Mouse (Mus musculus) kidney, embryonic 16.5 days (tissue): ENCODE results near the gene Sufu. TPM values are rescaled to one million over a fixed set of nuclear protein-coding genes. Genes with fewer than 3 reads are reported as not detected.

Experiments used
- polyA plus RNA-seq: library from polyadenylated mRNA; unstranded; fragments of >200 nt; fragmentation: Nextera tagmentation; extraction: Ambion mirVana; gene quantifications from 2 replicates; pipeline ENCODE4 v1.2.1, GENCODE M21; 2015

Gene Sufu
- polyA plus RNA-seq, 1 experiment from 2014 or later = 50.7 TPM

Other genes with a start within 250 kb of the Sufu start
- gene Pitx3, start 248.6 kb upstream of the Sufu start, polyA plus RNA-seq = 0.26 TPM in 1 of 2 replicates, not detected in the other
- gene Gbf1, start 244.4 kb upstream of the Sufu start, polyA plus RNA-seq = 40.5 and 43.0 TPM in 2 replicates
- gene Nfkb2, start 92.6 kb upstream of the Sufu start, polyA plus RNA-seq = 9.7 and 11.5 TPM in 2 replicates
- gene Psd, start 69.7 kb upstream of the Sufu start, polyA plus RNA-seq = 4.5 and 5.4 TPM in 2 replicates
- gene Fbxl15, start 68.7 kb upstream of the Sufu start, polyA plus RNA-seq = 22.4 and 26.0 TPM in 2 replicates
- 188 and 198 TPM in 2 replicates for gene Cuedc2, start 58.2 kb upstream of the Sufu start, polyA plus RNA-seq
- 14.7 and 16.9 TPM in 2 replicates for gene Mfsd13a, start 55.8 kb upstream of the Sufu start, polyA plus RNA-seq
- gene 2310034G01Rik, start 46.6 kb upstream of the Sufu start, polyA plus RNA-seq = 2.5 and 2.6 TPM in 2 replicates
- gene Actr1a, start 1.1 kb upstream of the Sufu start, polyA plus RNA-seq = 143 and 144 TPM in 2 replicates
- 22.2 and 26.0 TPM in 2 replicates for gene Trim8, start 104.8 kb downstream of the Sufu start, polyA plus RNA-seq
- gene Arl3, start 176.3 kb downstream of the Sufu start, polyA plus RNA-seq = 142 and 148 TPM in 2 replicates
- 39.4 and 41.1 TPM in 2 replicates for gene Sfxn2, start 176.5 kb downstream of the Sufu start, polyA plus RNA-seq
- 53.4 and 54.4 TPM in 2 replicates for gene Wbp1l, start 202.2 kb downstream of the Sufu start, polyA plus RNA-seq